In the genomic region with DNA sequence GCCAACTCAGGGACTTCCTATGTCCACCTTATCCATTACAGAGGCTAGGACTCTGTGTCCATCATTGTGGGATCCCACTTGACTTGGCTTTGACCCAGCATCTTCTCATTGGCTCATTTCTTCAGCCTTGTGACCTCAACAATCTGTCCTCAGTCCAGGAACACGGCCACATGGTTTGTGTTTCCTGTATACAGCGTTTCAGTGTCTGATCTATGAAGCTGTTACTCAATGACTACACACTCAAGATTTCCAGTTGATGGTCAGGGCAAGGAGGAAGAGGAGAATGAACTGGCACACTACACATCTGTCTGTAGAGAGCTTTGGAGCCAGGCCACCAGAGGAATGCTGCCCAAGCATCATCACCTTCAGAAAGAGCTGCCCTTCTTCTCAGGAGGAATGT, we compare ENCODE assay signal across 22 mouse cellular contexts.
DNase-seq lines count a peak whose midpoint lies in the region; ATAC-seq lines count a peak whose summit lies in the region.
"Had no signal": no experiment of that assay in that cellular context is flagged by ENCODE, and none has a peak within 500 bp of the region (broad histone marks: within the 10 kb centered on the region; RNA-seq: fewer than 3 reads in every experiment).

No protein-coding gene starts in this region.

- 0 out of 2 replicates have a peak, but pooled peaks have one; percentile 24 for ATAC-seq in kidney, embryonic 16.5 days (ENCODE audit: low FRiP score, low TSS enrichment)
- ATAC-seq in hematopoietic stem cell, adult 5-6 weeks (replicated peaks in 1 of 2; ENCODE audit: insufficient read depth in 1 of 2, low FRiP score in 2 of 2, low TSS enrichment in 1 of 2, low read depth in 1 of 2, poor library complexity in 2 of 2, severe bottlenecking in 2 of 2) = peak; percentile 24 to 26; a peak in 2 of 4 replicates
- ATAC-seq in forebrain, embryonic 13.5 days = no peak
- ATAC-seq: liver, postnatal 0 days had no signal

- peaks cover 6% of the 10 kb centered on the region; the same call in 1 of the 2 replicates for H3K4me1 ChIP-seq in kidney, embryonic 16.5 days (ENCODE audit: insufficient read depth, low read length)
- peaks cover 10% of the 10 kb centered on the region; the same call in 1 of the 2 replicates for H3K4me1 ChIP-seq in forebrain, embryonic 13.5 days

- H3K9ac ChIP-seq in kidney, embryonic 16.5 days (replicated peaks; ENCODE audit: low read length) = no peak overlapping the region
- no peak overlapping the region for H3K9ac ChIP-seq in forebrain, embryonic 13.5 days
- H3K9ac ChIP-seq: embryonic facial prominence, embryonic 12.5 days; hindbrain, embryonic 13.5 days; liver, postnatal 0 days; neural tube, embryonic 15.5 days had no signal

- H3K36me3 ChIP-seq in kidney, embryonic 16.5 days (ENCODE audit: insufficient read depth, low read length) = no peaks in the 10 kb centered on the region
- H3K36me3 ChIP-seq in forebrain, embryonic 13.5 days (ENCODE audit: poor library complexity, severe bottlenecking) = no peaks in the 10 kb centered on the region
- H3K36me3 ChIP-seq: embryonic facial prominence, embryonic 12.5 days; hindbrain, embryonic 13.5 days; limb, embryonic 10.5 days; midbrain, embryonic 10.5 days; neural tube, embryonic 15.5 days had no signal

- H3K27me3 ChIP-seq in kidney, embryonic 16.5 days (ENCODE audit: insufficient read depth, low read length) = no peaks in the 10 kb centered on the region
- H3K27me3 ChIP-seq in forebrain, embryonic 13.5 days = no peaks in the 10 kb centered on the region
- H3K27me3 ChIP-seq: embryonic facial prominence, embryonic 12.5 days; hindbrain, embryonic 13.5 days; neural tube, embryonic 15.5 days; Patski had no signal

- H3K27ac ChIP-seq in kidney, embryonic 16.5 days (ENCODE audit: low read length) = no peak overlapping the region
- H3K27ac ChIP-seq in forebrain, embryonic 13.5 days = no peak overlapping the region
- H3K27ac ChIP-seq: embryonic facial prominence, embryonic 12.5 days; hindbrain, embryonic 13.5 days; limb, embryonic 10.5 days; macrophage; midbrain, embryonic 10.5 days; neural tube, embryonic 15.5 days had no signal

- peak; percentile 84 for DNase-seq in heart, adult 11 months
- DNase-seq in heart, adult 18-20 months = no peak
- DNase-seq in kidney, postnatal 14 days = no peak
- peak; percentile 80 for DNase-seq in 416B (ENCODE audit: low read depth)
- DNase-seq: adrenal gland, postnatal 36 days; cerebellum, adult 18-20 months; cerebellum, postnatal 14 days; kidney, adult 2 months; kidney, postnatal 10 days; liver; liver, postnatal 0 days; right cerebral cortex, adult 18-20 months had no signal

- no peak overlapping the region for H3K4me2 ChIP-seq in kidney, embryonic 16.5 days (replicated peaks; ENCODE audit: low read depth, low read length)
- H3K4me2 ChIP-seq in forebrain, embryonic 13.5 days = no peak overlapping the region
- H3K4me2 ChIP-seq: embryonic facial prominence, embryonic 12.5 days; hindbrain, embryonic 13.5 days; neural tube, embryonic 15.5 days had no signal

- WGBS in kidney, embryonic 16.5 days = 66% methylated on average over 2 of the region's 2 CpGs
- WGBS in forebrain, embryonic 13.5 days = 81% methylated on average over 2 of the region's 2 CpGs

- no peaks in the 10 kb centered on the region for H3K9me3 ChIP-seq in kidney, embryonic 16.5 days (ENCODE audit: low read length)
- H3K9me3 ChIP-seq in forebrain, embryonic 13.5 days (replicated peaks) = no peaks in the 10 kb centered on the region
- H3K9me3 ChIP-seq: embryonic facial prominence, embryonic 12.5 days; hindbrain, embryonic 13.5 days; limb, embryonic 10.5 days; midbrain, embryonic 10.5 days; neural tube, embryonic 15.5 days had no signal

- no peak overlapping the region for H3K4me3 ChIP-seq in kidney, embryonic 16.5 days (ENCODE audit: low read length)
- no peak overlapping the region for H3K4me3 ChIP-seq in forebrain, embryonic 13.5 days
- H3K4me3 ChIP-seq: embryonic facial prominence, embryonic 12.5 days; hindbrain, embryonic 13.5 days; limb, embryonic 10.5 days; midbrain, embryonic 10.5 days; neural tube, embryonic 15.5 days had no signal

Comparison
In these comparisons a context has a peak if more than half of its experiments do, and no peak if none do; other contexts are left out.
1. DNase-seq: peak in heart, adult 11 months (single experiment) and 416B (single experiment); none in heart, adult 18-20 months (0 of 2) and kidney, postnatal 14 days (single experiment).